Mouse (Mus musculus) intestine, postnatal 0 days (tissue): ENCODE measurements around the gene Calm4. TPM values are rescaled to one million over a fixed set of nuclear protein-coding genes. Genes with fewer than 3 reads are reported as not detected.
"Not testable (repeated sequence)": the region's sequence is repeated elsewhere in the genome, so short reads cannot be mapped to it uniquely, and the experiment has no call there.

ENCODE experiments used
- ATAC-seq: fragments of 200-750 bp; cut with Nextera tagmentation; 2 replicates; pipeline ENCODE4 v1.8.0; 2017; ENCODE audit warnings: mild to moderate bottlenecking, moderate TSS enrichment, moderate library complexity
- H3K27ac ChIP-seq: fragments of 300-500 bp; sonication (generic); 2 replicates; pipeline ENCODE4 v1.5.1; 2014; ENCODE audit warnings: mild to moderate bottlenecking, low read depth, low read length, moderate library complexity
- H3K27me3 ChIP-seq: fragments of 300-500 bp; sonication (generic); replicated peaks from 2 replicates; pipeline ENCODE4 v1.6.1; 2014; ENCODE audit warnings: low read length, mixed read lengths; ENCODE audit not compliant: control insufficient read depth, insufficient read depth
- H3K36me3 ChIP-seq: fragments of 300-500 bp; sonication (generic); 2 replicates; pipeline ENCODE4 v1.6.1; 2014; ENCODE audit warnings: mild to moderate bottlenecking, moderate library complexity; ENCODE audit not compliant: control insufficient read depth, insufficient read depth
- H3K4me1 ChIP-seq: fragments of 300-500 bp; sonication (generic); replicated peaks from 2 replicates; pipeline ENCODE4 v1.6.1; 2014; ENCODE audit warnings: antibody characterized with exemption, low read length, mixed read lengths; ENCODE audit not compliant: control insufficient read depth, insufficient read depth
- H3K4me2 ChIP-seq: fragments of 300-500 bp; sonication (generic); replicated peaks from 2 replicates; pipeline ENCODE4 v1.6.1; 2014; ENCODE audit warnings: low read depth, mild to moderate bottlenecking, moderate library complexity
- H3K4me3 ChIP-seq: fragments of 300-500 bp; sonication (generic); 2 replicates; pipeline ENCODE4 v1.5.1; 2014; ENCODE audit warnings: low read depth, low read length
- H3K9ac ChIP-seq: fragments of 300-500 bp; sonication (generic); 2 replicates; pipeline ENCODE4 v1.6.1; 2014; ENCODE audit warnings: mild to moderate bottlenecking, low read depth, low read length
- H3K9me3 ChIP-seq: fragments of 300-500 bp; sonication (generic); 2 replicates; pipeline ENCODE4 v1.6.1; 2016; ENCODE audit warnings: mixed run types; ENCODE audit not compliant: control insufficient read depth
- CTCF ChIP-seq: sonication (generic); IDR thresholded peaks from 2 replicates; pipeline ENCODE4 v1.5.1; 2016; ENCODE audit warnings: low read depth, mild to moderate bottlenecking, control low read depth, antibody characterized with exemption, moderate library complexity
- WGBS: fragments of 180-500 bp; shearing (Covaris S2); extraction: QIAGEN DNeasy Blood & Tissue Kit; methylation state at CpG from one replicate; pipeline ENCODE4 v1.1.7; 2014; 5-methylcytosine and 5-hydroxymethylcytosine counted together
- polyA plus RNA-seq: library from polyadenylated mRNA; unstranded; fragments of >200 nt; fragmentation: Nextera tagmentation; extraction: Ambion mirVana; gene quantifications from 2 replicates; pipeline ENCODE4 v1.2.1, GENCODE M21; 2015

Gene Calm4
- polyA plus RNA-seq, 1 experiment from 2014 or later = not detected

DNA sequence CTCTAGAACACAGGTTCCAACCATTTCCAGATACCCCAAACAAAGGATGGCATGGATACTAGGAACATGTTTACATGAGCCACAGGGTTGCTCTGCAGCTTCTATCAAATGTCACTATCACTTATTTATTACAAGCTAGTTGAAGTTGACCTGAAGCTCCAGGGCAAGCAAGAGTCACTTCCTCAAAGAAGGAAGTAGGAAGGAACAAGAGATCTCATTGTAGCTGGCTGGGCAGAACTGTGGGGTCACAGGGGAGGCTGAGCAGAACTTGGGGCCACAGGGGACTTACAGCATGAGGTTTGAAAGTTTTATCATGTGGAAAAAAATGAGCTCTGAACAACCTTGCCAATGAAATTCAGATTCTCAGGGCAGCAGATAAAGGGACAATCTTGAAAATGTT lies 11.8 kb upstream of the Calm4 start:
- no peaks in the 10 kb centered on the region for H3K36me3 ChIP-seq
- ATAC-seq = no peak
- TF ChIP-seq CTCF = no peak
- H3K9me3 ChIP-seq = no peaks in the 10 kb centered on the region
- no peak overlapping the region for H3K4me3 ChIP-seq
- no peak overlapping the region for H3K4me2 ChIP-seq
- no peak overlapping the region for H3K9ac ChIP-seq
- H3K27ac ChIP-seq = no peak overlapping the region
- no peaks in the 10 kb centered on the region for H3K27me3 ChIP-seq
- H3K4me1 ChIP-seq = no peaks in the 10 kb centered on the region

DNA sequence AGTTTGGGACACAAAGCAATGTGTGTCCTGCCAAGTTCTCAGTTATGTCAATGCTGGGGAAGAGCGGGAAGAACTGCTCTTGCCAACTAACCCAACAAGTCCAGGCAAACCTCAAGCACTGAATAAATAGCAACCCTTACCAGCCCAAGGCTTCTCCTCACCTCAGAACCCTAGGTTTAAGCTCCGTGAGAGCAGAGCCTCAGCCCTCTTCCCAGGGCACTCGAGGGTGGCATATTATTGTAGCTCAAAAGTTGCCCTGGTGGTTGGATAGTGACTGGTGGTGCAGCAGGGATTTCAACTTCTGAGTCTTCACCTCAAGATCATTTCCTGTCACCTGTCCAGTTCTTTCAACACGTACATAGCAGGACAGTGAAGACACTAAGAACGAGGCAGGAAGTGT lies 6.0 kb upstream of the Calm4 start:
- no peaks in the 10 kb centered on the region for H3K4me1 ChIP-seq
- H3K9ac ChIP-seq = no peak overlapping the region
- no peaks in the 10 kb centered on the region for H3K27me3 ChIP-seq
- H3K4me2 ChIP-seq = no peak overlapping the region
- H3K4me3 ChIP-seq = no peak overlapping the region
- H3K9me3 ChIP-seq = no peaks in the 10 kb centered on the region
- TF ChIP-seq CTCF = no peak
- no peaks in the 10 kb centered on the region for H3K36me3 ChIP-seq
- H3K27ac ChIP-seq = no peak overlapping the region
- ATAC-seq = no peak
- WGBS = 74% methylated on average over 5 of the region's 5 CpGs

DNA sequence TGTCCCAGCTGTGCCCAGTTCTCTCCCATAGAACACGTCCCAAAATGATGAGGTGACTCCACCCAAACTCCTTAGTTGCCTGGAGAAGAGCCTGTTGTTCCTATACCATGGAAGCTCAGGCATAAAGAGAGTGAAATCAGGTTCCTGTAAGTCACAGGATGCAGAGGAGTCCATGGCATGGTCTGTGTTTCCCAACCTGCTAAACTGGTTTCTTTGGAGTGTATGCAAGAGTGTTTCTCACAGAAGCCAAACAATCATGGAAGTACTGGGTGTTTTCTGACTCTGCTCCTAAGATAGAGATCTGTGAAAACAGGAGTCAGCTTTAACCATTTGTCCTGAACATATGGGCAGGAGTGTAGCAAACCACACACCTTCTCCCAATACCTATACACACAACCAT lies 5.6 kb upstream of the Calm4 start:
- Histone ChIP-seq H3K4me2 (no peak overlapping the region), H3K27ac (no peak overlapping the region), H3K9ac (no peak overlapping the region), H3K27me3 (no peaks in the 10 kb centered on the region), H3K4me3 (no peak overlapping the region), H3K4me1 (no peaks in the 10 kb centered on the region), H3K9me3 (no peaks in the 10 kb centered on the region), H3K36me3 (no peaks in the 10 kb centered on the region)
- ATAC-seq = peak; percentile 28; the same call in 1 of the 2 replicates
- 51% methylated on average over 1 of the region's 1 CpGs for WGBS
- no peak for TF ChIP-seq CTCF

DNA sequence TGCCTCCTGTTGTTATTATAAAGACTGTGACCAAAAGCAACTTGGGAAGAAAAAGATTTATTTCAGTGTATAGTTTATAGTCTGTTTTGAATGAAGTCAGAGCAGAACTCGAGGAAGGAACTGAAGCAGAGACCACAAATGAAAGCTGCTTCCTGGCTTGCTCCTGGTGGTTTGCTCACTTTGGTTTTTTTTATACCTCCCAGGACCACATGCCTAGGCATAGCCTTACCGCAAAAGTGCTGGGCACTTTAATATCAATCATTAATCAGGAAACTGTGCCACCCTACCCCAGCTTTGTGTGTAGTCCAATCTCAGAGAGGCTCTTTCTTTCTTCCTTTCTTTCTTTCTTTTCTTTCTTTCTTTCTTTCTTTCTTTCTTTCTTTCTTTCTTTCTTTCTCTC lies 5.1 kb upstream of the Calm4 start:
- no peaks in the 10 kb centered on the region for H3K9me3 ChIP-seq
- H3K9ac ChIP-seq = no peak overlapping the region
- H3K36me3 ChIP-seq = no peaks in the 10 kb centered on the region
- no peak for TF ChIP-seq CTCF
- H3K4me3 ChIP-seq = no peak overlapping the region
- H3K4me1 ChIP-seq = no peaks in the 10 kb centered on the region
- ATAC-seq = no peak
- 20% methylated on average over 2 of the region's 2 CpGs for WGBS
- no peak overlapping the region for H3K4me2 ChIP-seq
- H3K27ac ChIP-seq = no peak overlapping the region
- H3K27me3 ChIP-seq = no peaks in the 10 kb centered on the region

DNA sequence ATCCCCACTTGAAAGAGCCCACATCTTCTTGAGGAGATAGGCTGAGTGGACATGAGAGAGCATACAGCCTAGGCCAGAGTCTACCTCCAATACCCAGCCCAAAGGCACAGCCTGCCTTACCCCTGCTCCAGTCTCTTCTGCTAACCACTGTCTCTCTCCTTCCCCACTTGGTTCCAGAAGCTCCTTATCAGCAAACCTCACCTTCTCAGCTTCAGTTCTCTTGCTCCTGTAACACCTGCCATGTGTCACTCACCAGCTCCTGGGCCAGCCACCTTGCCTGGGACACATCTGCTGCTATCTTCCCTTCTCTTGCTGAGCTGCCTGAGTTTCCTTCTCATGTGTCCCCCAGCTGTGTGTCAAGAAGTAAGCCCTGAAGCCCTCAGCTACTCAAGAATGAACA lies 3.9 kb upstream of the Calm4 start:
- not testable (repeated sequence) for H3K27me3 ChIP-seq, H3K4me3 ChIP-seq, H3K9ac ChIP-seq, H3K36me3 ChIP-seq, ATAC-seq, H3K9me3 ChIP-seq, H3K4me2 ChIP-seq, H3K27ac ChIP-seq, H3K4me1 ChIP-seq

DNA sequence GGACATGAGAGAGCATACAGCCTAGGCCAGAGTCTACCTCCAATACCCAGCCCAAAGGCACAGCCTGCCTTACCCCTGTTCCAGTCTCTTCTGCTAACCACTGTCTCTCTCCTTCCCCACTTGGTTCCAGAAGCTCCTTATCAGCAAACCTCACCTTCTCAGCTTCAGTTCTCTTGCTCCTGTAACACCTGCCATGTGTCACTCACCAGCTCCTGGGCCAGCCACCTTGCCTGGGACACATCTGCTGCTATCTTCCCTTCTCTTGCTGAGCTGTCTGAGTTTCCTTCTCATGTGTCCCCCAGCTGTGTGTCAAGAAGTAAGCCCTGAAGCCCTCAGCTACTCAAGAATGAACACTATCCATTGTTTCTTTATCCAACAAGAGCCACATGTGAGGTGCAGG lies 3.1 kb downstream of the Calm4 start:
- not testable (repeated sequence) for H3K27me3 ChIP-seq, ATAC-seq, H3K9me3 ChIP-seq, H3K4me3 ChIP-seq, H3K9ac ChIP-seq, H3K4me1 ChIP-seq, H3K36me3 ChIP-seq, H3K4me2 ChIP-seq, H3K27ac ChIP-seq

DNA sequence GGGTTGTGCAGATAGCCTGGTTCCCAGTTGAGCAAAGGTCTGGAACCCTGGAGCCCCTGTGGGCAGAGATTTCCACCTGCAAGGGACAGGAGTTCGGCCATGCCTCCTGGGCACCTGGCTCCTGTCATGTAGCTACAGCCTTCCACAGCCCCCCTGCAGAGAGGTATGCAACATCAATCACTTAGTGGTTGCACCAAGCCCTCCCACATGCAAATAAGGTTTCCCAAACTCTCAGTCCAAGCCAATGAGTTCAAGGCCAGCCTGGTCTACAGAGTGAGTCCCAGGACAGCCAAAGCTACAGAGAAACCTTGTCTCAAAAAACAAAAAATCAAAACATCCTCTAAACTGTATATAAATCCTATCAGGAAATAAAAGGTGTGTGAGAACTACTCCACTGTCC lies 12.8 kb downstream of the Calm4 start:
- H3K27ac ChIP-seq = no peak overlapping the region
- ATAC-seq = no peak
- TF ChIP-seq CTCF = no peak
- WGBS = 85% methylated on average over 1 of the region's 1 CpGs
- H3K4me2 ChIP-seq = no peak overlapping the region
- H3K36me3 ChIP-seq = no peaks in the 10 kb centered on the region
- H3K9ac ChIP-seq = no peak overlapping the region
- no peaks in the 10 kb centered on the region for H3K4me1 ChIP-seq
- no peaks in the 10 kb centered on the region for H3K9me3 ChIP-seq
- no peaks in the 10 kb centered on the region for H3K27me3 ChIP-seq
- H3K4me3 ChIP-seq = no peak overlapping the region

DNA sequence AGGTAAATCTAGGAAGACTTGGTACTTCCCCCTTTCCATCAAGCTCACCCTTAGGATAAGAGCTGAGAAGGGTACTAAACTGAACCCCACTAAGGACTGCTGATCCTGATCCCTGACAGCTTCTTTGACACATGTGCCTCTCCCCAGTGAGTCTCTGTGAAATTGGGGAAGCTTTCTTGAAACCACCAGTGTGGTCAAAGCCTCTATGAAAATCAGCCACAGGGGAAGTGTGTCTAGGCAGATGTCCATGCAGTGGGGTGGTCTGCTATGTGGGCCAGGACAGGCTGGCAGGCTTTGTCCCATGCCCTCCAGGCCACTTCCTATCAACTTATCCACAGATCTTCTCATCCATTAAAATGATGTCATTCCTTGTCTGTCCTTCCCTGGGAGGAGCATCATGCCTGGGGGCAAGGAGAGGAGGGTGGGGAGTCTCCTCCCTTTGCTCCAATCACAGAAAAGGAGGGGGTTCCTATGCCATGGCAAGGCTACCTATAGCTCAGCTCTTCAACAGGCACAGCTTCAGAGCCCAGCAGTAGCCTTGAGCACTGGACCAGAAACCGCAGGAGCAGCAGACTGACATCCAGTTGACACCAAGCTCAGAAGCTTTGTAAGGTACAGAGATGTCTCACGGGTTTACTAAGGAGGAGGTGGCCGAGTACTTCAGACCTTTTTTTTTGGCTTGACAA lies 16.2 kb downstream of the Calm4 start, which contains the start of gene Calm5:
Calm5 (plus strand) TSS at position 526 of the 686 bp plus-strand sequence.
- WGBS = 80% methylated on average over 3 of the region's 3 CpGs
- H3K9me3 ChIP-seq, H3K27ac ChIP-seq, ATAC-seq, H3K4me2 ChIP-seq, H3K27me3 ChIP-seq, H3K9ac ChIP-seq, H3K4me1 ChIP-seq, H3K4me3 ChIP-seq, H3K36me3 ChIP-seq: not testable (repeated sequence)
